Mouse (Mus musculus) liver, adult 2 months (tissue): ENCODE measurements around the gene Ccdc30.

Source experiments
- CTCF ChIP-seq: fragments of 200-500 bp; IDR thresholded peaks from 2 replicates; pipeline ENCODE4 v1.5.1; 2011; ENCODE audit warnings: low read depth, low read length, control low read depth
- POLR2A ChIP-seq: fragments of 200-500 bp; IDR thresholded peaks from 2 replicates; pipeline ENCODE4 v1.6.1; 2011; ENCODE audit warnings: low read length, control low read depth; ENCODE audit not compliant: insufficient read depth; ENCODE audit errors: extremely low read depth

- peak; percentile 74 for TF ChIP-seq CTCF
- TF ChIP-seq POLR2A: no peak
These were observed 25.0 kb downstream of the Ccdc30 start for GRCm38 (mm10) chr4:119390369-119390768.
